Mouse (Mus musculus) intestine, embryonic 16.5 days (tissue): Measurements from ENCODE around the gene Bphl. TPM values are rescaled to one million over a fixed set of nuclear protein-coding genes. Genes with fewer than 3 reads are reported as not detected.
A peak's percentile ranks its signal among the peaks of the same experiment; 100 is the strongest.

Experiments used
- ATAC-seq: fragments of 200-750 bp; cut with Nextera tagmentation; 2 replicates; pipeline ENCODE4 v1.8.0; 2017; ENCODE audit warnings: moderate TSS enrichment, moderate library complexity
- H3K27ac ChIP-seq: fragments of 300-500 bp; sonication (generic); 2 replicates; pipeline ENCODE4 v1.5.1; 2014; ENCODE audit warnings: mild to moderate bottlenecking, low read length
- H3K27me3 ChIP-seq: fragments of 300-500 bp; sonication (generic); replicated peaks from 2 replicates; pipeline ENCODE4 v1.6.1; 2014; ENCODE audit warnings: low read length, control low read depth, mixed read lengths; ENCODE audit not compliant: control insufficient read depth, insufficient read depth
- H3K36me3 ChIP-seq: fragments of 300-500 bp; sonication (generic); 2 replicates; pipeline ENCODE4 v1.6.1; 2014; ENCODE audit warnings: low read length, control low read depth; ENCODE audit not compliant: control insufficient read depth, insufficient read depth
- H3K4me1 ChIP-seq: fragments of 300-500 bp; sonication (generic); 2 replicates; pipeline ENCODE4 v1.6.1; 2014; ENCODE audit warnings: low read length, control low read depth, mixed read lengths; ENCODE audit not compliant: control insufficient read depth, insufficient read depth
- H3K4me2 ChIP-seq: fragments of 300-500 bp; sonication (generic); 2 replicates; pipeline ENCODE4 v1.6.1; 2014; ENCODE audit warnings: low read depth, low read length, control low read depth
- H3K4me3 ChIP-seq: fragments of 300-500 bp; sonication (generic); 2 replicates; pipeline ENCODE4 v1.5.1; 2014; ENCODE audit warnings: mild to moderate bottlenecking, low read length
- H3K9ac ChIP-seq: fragments of 300-500 bp; sonication (generic); 2 replicates; pipeline ENCODE4 v1.6.1; 2014; ENCODE audit warnings: low read depth, low read length
- H3K9me3 ChIP-seq: fragments of 300-500 bp; sonication (generic); 2 replicates; pipeline ENCODE4 v1.6.1; 2016; ENCODE audit warnings: low read length, control low read depth; ENCODE audit not compliant: control insufficient read depth
- WGBS: fragments of 180-500 bp; shearing (Covaris S2); extraction: QIAGEN DNeasy Blood & Tissue Kit; methylation state at CpG from one replicate; pipeline ENCODE4 v1.1.7; 2014; 5-methylcytosine and 5-hydroxymethylcytosine counted together
- polyA plus RNA-seq: library from polyadenylated mRNA; unstranded; fragments of >200 nt; fragmentation: Nextera tagmentation; extraction: Ambion mirVana; gene quantifications from 2 replicates; pipeline ENCODE4 v1.2.1, GENCODE M21; 2015

The Bphl gene
- polyA plus RNA-seq, 1 experiment from 2014 or later, result 74.7 TPM

- no peak overlapping the region for H3K9ac ChIP-seq
- no peak overlapping the region for H3K4me2 ChIP-seq
- no peaks in the 10 kb centered on the region for H3K27me3 ChIP-seq
- no peak overlapping the region for H3K27ac ChIP-seq
- H3K4me3 ChIP-seq, result no peak overlapping the region
- no peaks in the 10 kb centered on the region for H3K9me3 ChIP-seq
- no peak for ATAC-seq
- H3K4me1 ChIP-seq, result no peaks in the 10 kb centered on the region
- WGBS, result 91% methylated on average over 2 of the region's 2 CpGs
- H3K36me3 ChIP-seq, result peaks cover 4% of the 10 kb centered on the region; the same call in 1 of the 2 replicates
These were observed 15.4 kb upstream of the Bphl start for GRCm38 (mm10) chr13:34021998-34022397.

GRCm38 (mm10) chr13:34032041-34032440 is 5.4 kb upstream of the Bphl start:
- H3K27ac ChIP-seq, result no peak overlapping the region

GRCm38 (mm10) chr13:34035424-34035823 is 2.0 kb upstream of the Bphl start:
- Histone ChIP-seq H3K4me2 (no peak overlapping the region), H3K4me3 (no peak overlapping the region), H3K4me1 (peaks cover 10% of the 10 kb centered on the region), H3K9ac (no peak overlapping the region), H3K27me3 (no peaks in the 10 kb centered on the region), H3K27ac (no peak overlapping the region), H3K36me3 (peaks cover 2% of the 10 kb centered on the region; the same call in 1 of the 2 replicates), H3K9me3 (no peaks in the 10 kb centered on the region)
- WGBS, result 83% methylated on average over 3 of the region's 3 CpGs
- no peak for ATAC-seq

More at GRCm38 (mm10) chr13:34032041-34032440, 5.4 kb upstream of the Bphl start:
- Histone ChIP-seq H3K4me2 (no peak overlapping the region), H3K4me1 (peaks cover 3% of the 10 kb centered on the region), H3K4me3 (no peak overlapping the region), H3K27me3 (no peaks in the 10 kb centered on the region), H3K36me3 (peaks cover 8% of the 10 kb centered on the region; the same call in 1 of the 2 replicates), H3K9me3 (no peaks in the 10 kb centered on the region), H3K9ac (no peak overlapping the region)
- ATAC-seq, result no peak
- WGBS, result 80% methylated on average over 2 of the region's 2 CpGs

GRCm38 (mm10) chr13:34036726-34037125 is 671 bp upstream of the Bphl start:
- no peak overlapping the region for H3K4me3 ChIP-seq
- 80% methylated on average over 5 of the region's 5 CpGs for WGBS
- 0 out of 2 replicates have a peak, but pooled peaks cover 2% of the 10 kb centered on the region for H3K36me3 ChIP-seq
- 0 out of 2 replicates have a peak overlapping the region, but pooled peaks have one; percentile 96 for H3K9ac ChIP-seq
- peak overlapping the region; percentile 73; the same call in 1 of the 2 replicates for H3K4me2 ChIP-seq
- H3K4me1 ChIP-seq, result peaks cover 10% of the 10 kb centered on the region
- no peak for ATAC-seq
- H3K27me3 ChIP-seq, result no peaks in the 10 kb centered on the region
- H3K9me3 ChIP-seq, result no peaks in the 10 kb centered on the region
- peak overlapping the region; percentile 87 for H3K27ac ChIP-seq

- Histone ChIP-seq H3K4me2 (peak overlapping the region; percentile 73), H3K4me3 (peak overlapping the region; percentile 86), H3K9me3 (no peaks in the 10 kb centered on the region), H3K27me3 (no peaks in the 10 kb centered on the region), H3K4me1 (peaks cover 10% of the 10 kb centered on the region), H3K27ac (peak overlapping the region; percentile 87), H3K36me3 (0 out of 2 replicates have a peak, but pooled peaks cover 2% of the 10 kb centered on the region), H3K9ac (peak overlapping the region; percentile 96)
- 34% methylated on average over 5 of the region's 5 CpGs for WGBS
- peak; percentile 3; the same call in 1 of the 2 replicates for ATAC-seq
These were observed 647 bp downstream of the Bphl start for GRCm38 (mm10) chr13:34038056-34038432.

GRCm38 (mm10) chr13:34038901-34039341 is 1.5 kb downstream of the Bphl start:
- WGBS, result 35% methylated on average over 8 of the region's 8 CpGs
- peak overlapping the region; percentile 78 for H3K27ac ChIP-seq
- H3K4me1 ChIP-seq, result peaks cover 10% of the 10 kb centered on the region
- peak overlapping the region; percentile 73 for H3K4me2 ChIP-seq
- no peaks in the 10 kb centered on the region for H3K9me3 ChIP-seq
- peak; percentile 57 for ATAC-seq
- H3K9ac ChIP-seq, result peak overlapping the region; percentile 53
- H3K36me3 ChIP-seq, result no peaks in the 10 kb centered on the region
- H3K27me3 ChIP-seq, result no peaks in the 10 kb centered on the region
- H3K4me3 ChIP-seq, result peak overlapping the region; percentile 34

- H3K4me2 ChIP-seq, result no peak overlapping the region
- H3K36me3 ChIP-seq, result no peaks in the 10 kb centered on the region
- H3K27ac ChIP-seq, result no peak overlapping the region
- H3K9ac ChIP-seq, result no peak overlapping the region
- no peaks in the 10 kb centered on the region for H3K9me3 ChIP-seq
- no peaks in the 10 kb centered on the region for H3K27me3 ChIP-seq
- peaks cover 10% of the 10 kb centered on the region for H3K4me1 ChIP-seq
- no peak for ATAC-seq
- no peak overlapping the region for H3K4me3 ChIP-seq
- 92% methylated on average over 3 of the region's 3 CpGs for WGBS
These were observed 2.7 kb downstream of the Bphl start for GRCm38 (mm10) chr13:34040091-34040490.

- Histone ChIP-seq H3K4me2 (no peak overlapping the region), H3K9ac (no peak overlapping the region), H3K36me3 (0 out of 2 replicates have a peak, but pooled peaks cover 2% of the 10 kb centered on the region), H3K27me3 (no peaks in the 10 kb centered on the region), H3K27ac (no peak overlapping the region), H3K4me1 (no peaks in the 10 kb centered on the region), H3K9me3 (no peaks in the 10 kb centered on the region), H3K4me3 (no peak overlapping the region)
- ATAC-seq, result no peak
- WGBS, result 69% methylated on average over 7 of the region's 7 CpGs
These were observed 6.5 kb downstream of the Bphl start for GRCm38 (mm10) chr13:34043716-34044393.

- Histone ChIP-seq H3K4me1 (no peaks in the 10 kb centered on the region), H3K4me3 (no peak overlapping the region), H3K36me3 (0 out of 2 replicates have a peak, but pooled peaks cover 2% of the 10 kb centered on the region), H3K9ac (no peak overlapping the region), H3K4me2 (no peak overlapping the region), H3K9me3 (no peaks in the 10 kb centered on the region), H3K27ac (no peak overlapping the region), H3K27me3 (no peaks in the 10 kb centered on the region)
- WGBS, result 45% methylated on average over 5 of the region's 5 CpGs
- peak; percentile 47 for ATAC-seq
These were observed 8.3 kb downstream of the Bphl start for GRCm38 (mm10) chr13:34045511-34046249.
